Mouse (Mus musculus): ENCODE measurements at regions not wholly inside any gene's neighbourhood (a gene's known extent, or its start where the extent isn't known, plus 50 kb on each side); places are given as distances from the start of the nearest gene placed in this dataset.

- TF ChIP-seq GATA1 (IDR thresholded peaks at IDR 0.05; ENCODE audit: low read length) (no peak), TAL1 (IDR thresholded peaks at IDR 0.05; ENCODE audit: low read length) (no peak)
Measured at GRCm38 (mm10) chr5:119328971-119329370, 341.5 kb upstream of the Tbx3 start.
